Mouse (Mus musculus) heart, embryonic 14.5 days (tissue): ENCODE data around the gene Agt. TPM values are rescaled to one million over a fixed set of nuclear protein-coding genes. Genes with fewer than 3 reads are reported as not detected.

Source experiments
- ATAC-seq: fragments of 200-750 bp; cut with Nextera tagmentation; 2 replicates; pipeline ENCODE4 v1.8.0; 2017; ENCODE audit warnings: low read depth, moderate TSS enrichment; ENCODE audit not compliant: insufficient number of reproducible peaks, insufficient read depth, low FRiP score
- H3K27ac ChIP-seq, 2 experiments: fragments of 200-500 bp in 1 of 2; fragments of 300-500 bp in 1 of 2; sonication (generic) in 1 of 2; replicated peaks in 1 of 2; 2 replicates each; pipeline ENCODE4 v1.5.1; 2012 to 2014; ENCODE audit warnings: low read depth in 2 of 2, low read length in 2 of 2, control low read depth in 1 of 2, mild to moderate bottlenecking in 1 of 2, mixed read lengths in 1 of 2; ENCODE audit not compliant: control insufficient read depth in 1 of 2, insufficient read depth in 1 of 2
- H3K27me3 ChIP-seq: fragments of 300-500 bp; sonication (generic); 2 replicates; pipeline ENCODE4 v1.6.1; 2014; ENCODE audit warnings: mild to moderate bottlenecking, low read length, control low read depth; ENCODE audit not compliant: control insufficient read depth, insufficient read depth
- H3K36me3 ChIP-seq: fragments of 300-500 bp; sonication (generic); 2 replicates; pipeline ENCODE4 v1.6.1; 2014; ENCODE audit warnings: mild to moderate bottlenecking, control low read depth, low read length, mixed read lengths; ENCODE audit not compliant: control insufficient read depth, insufficient read depth
- H3K4me1 ChIP-seq, 2 experiments: fragments of 200-500 bp in 1 of 2; fragments of 300-500 bp in 1 of 2; sonication (generic) in 1 of 2; 2 replicates each; pipeline ENCODE4 v1.6.1; 2012 to 2014; ENCODE audit warnings: low read length in 2 of 2, control low read depth in 1 of 2, mixed read lengths in 1 of 2; ENCODE audit not compliant: control insufficient read depth in 2 of 2, insufficient read depth in 2 of 2
- H3K4me2 ChIP-seq: fragments of 300-500 bp; sonication (generic); 2 replicates; pipeline ENCODE4 v1.6.1; 2014; ENCODE audit warnings: mild to moderate bottlenecking, low read length
- H3K4me3 ChIP-seq, 2 experiments: fragments of 200-500 bp in 1 of 2; fragments of 300-500 bp in 1 of 2; sonication (generic) in 1 of 2; 2 replicates each; pipeline ENCODE4 v1.5.1; 2012 to 2014; ENCODE audit warnings: low read length in 2 of 2, mild to moderate bottlenecking in 2 of 2, control low read depth in 1 of 2, low read depth in 1 of 2, moderate library complexity in 1 of 2; ENCODE audit not compliant: control insufficient read depth in 1 of 2, insufficient read depth in 1 of 2
- H3K9ac ChIP-seq: fragments of 300-500 bp; sonication (generic); 2 replicates; pipeline ENCODE4 v1.6.1; 2014; ENCODE audit warnings: mild to moderate bottlenecking, low read length
- H3K9me3 ChIP-seq: fragments of 300-500 bp; sonication (generic); 2 replicates; pipeline ENCODE4 v1.6.1; 2016; ENCODE audit warnings: low read length, control low read depth; ENCODE audit not compliant: control insufficient read depth
- WGBS: fragments of 180-500 bp; shearing (Covaris S2); extraction: QIAGEN DNeasy Blood & Tissue Kit; methylation state at CpG from one replicate; pipeline ENCODE4 v1.1.7; 2014; 5-methylcytosine and 5-hydroxymethylcytosine counted together
- polyA plus RNA-seq: library from polyadenylated mRNA; unstranded; fragments of >200 nt; fragmentation: Nextera tagmentation; extraction: Ambion mirVana; gene quantifications from 2 replicates; pipeline ENCODE4 v1.2.1, GENCODE M21; 2014

Gene Agt
- polyA plus RNA-seq, 1 experiment from 2014 or later, result 1.3 TPM

DNA sequence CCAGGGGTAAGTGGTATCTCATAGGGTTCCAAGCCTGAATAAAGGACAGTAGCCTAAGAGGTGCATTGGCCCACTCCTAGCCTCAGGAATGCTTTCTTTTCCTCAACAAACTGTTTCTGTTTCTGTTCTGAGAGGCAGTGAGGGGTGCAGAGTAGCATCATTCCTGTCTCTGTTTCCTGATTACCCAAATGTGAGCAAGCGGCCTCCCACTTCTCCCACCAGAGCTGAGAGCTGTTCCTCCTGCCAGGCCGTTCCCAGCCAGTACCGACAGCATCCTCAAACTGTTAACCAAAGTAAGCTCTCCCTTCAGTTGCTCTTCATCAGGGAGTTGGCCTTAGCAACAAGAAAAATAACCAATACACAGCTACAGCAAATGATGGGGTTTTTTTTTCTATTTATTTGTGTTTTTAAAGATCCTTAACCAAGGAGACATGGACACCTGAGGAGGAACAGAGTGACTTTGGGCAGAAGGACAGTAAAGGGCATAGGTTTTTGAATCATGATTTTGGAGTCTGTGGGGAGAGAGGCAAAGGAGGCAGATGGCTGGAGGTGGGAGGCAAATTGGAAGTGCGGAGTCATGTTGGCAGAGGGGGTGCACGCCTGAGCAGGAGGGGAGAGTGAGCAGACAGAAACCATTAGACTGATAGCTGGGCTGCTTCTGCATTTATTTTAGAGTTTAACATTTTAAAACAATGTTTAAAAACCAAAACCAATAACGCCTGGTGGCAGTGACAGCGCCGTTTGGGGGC, 61.8 kb downstream of the Agt start:
- Histone ChIP-seq H3K4me2 (no peak overlapping the region), H3K4me3 (no peak overlapping the region), H3K4me1 (no peaks in the 10 kb centered on the region), H3K9ac (no peak overlapping the region), H3K36me3 (no peaks in the 10 kb centered on the region), H3K27ac (no peak overlapping the region), H3K9me3 (peaks cover 11% of the 10 kb centered on the region; the same call in 1 of the 2 replicates), H3K27me3 (peaks cover 3% of the 10 kb centered on the region; the same call in 1 of the 2 replicates)
- 68% methylated on average over 8 of the region's 8 CpGs for WGBS
- no peak for ATAC-seq

Other genes starting within 250 kb of the Agt start
- 2.3 and 3.4 TPM in 2 replicates for gene Pgbd5, start 130.0 kb downstream of the Agt start, polyA plus RNA-seq
- 22.6 and 23.8 TPM in 2 replicates for gene Cog2, start 48.9 kb downstream of the Agt start, polyA plus RNA-seq
- 0.14 and 0.22 TPM in 2 replicates for gene Capn9, start 6.4 kb upstream of the Agt start, polyA plus RNA-seq
- 64.1 and 66.2 TPM in 2 replicates for gene 2310022B05Rik, start 93.7 kb upstream of the Agt start, polyA plus RNA-seq
- gene Ttc13, start 152.3 kb upstream of the Agt start, polyA plus RNA-seq, result 30.5 and 34.1 TPM in 2 replicates
- 14.0 and 17.3 TPM in 2 replicates for gene Arv1, start 152.4 kb upstream of the Agt start, polyA plus RNA-seq
- gene Fam89a, start 182.1 kb upstream of the Agt start, polyA plus RNA-seq, result 1.2 and 1.7 TPM in 2 replicates
- gene Trim67, start 223.4 kb upstream of the Agt start, polyA plus RNA-seq, result 0.16 and 0.22 TPM in 2 replicates